Mouse (Mus musculus): ENCODE data around the gene Golm1.

The Golm1 gene

GRCm38 (mm10) chr13:59676316-59677229 is 962 bp upstream of the Golm1 start:
- 63% methylated on average over 12 of the region's 12 CpGs for WGBS

- WGBS, result 6% methylated on average over 13 of the region's 13 CpGs
Measured at GRCm38 (mm10) chr13:59674761-59675150, 855 bp downstream of the Golm1 start.

- WGBS, result 62% methylated on average over 3 of the region's 3 CpGs
Measured at GRCm38 (mm10) chr13:59674215-59674614, 1.4 kb downstream of the Golm1 start.

- 77% methylated on average over 7 of the region's 7 CpGs for WGBS
Measured at GRCm38 (mm10) chr13:59673597-59673996, 2.0 kb downstream of the Golm1 start.

GRCm38 (mm10) chr13:59672248-59672647 is 3.4 kb downstream of the Golm1 start:
- 76% methylated on average over 6 of the region's 6 CpGs for WGBS

- WGBS, result 82% methylated on average over 2 of the region's 2 CpGs
Measured at GRCm38 (mm10) chr13:59671521-59671920, 4.1 kb downstream of the Golm1 start.

- 40% methylated on average over 10 of the region's 10 CpGs for WGBS
Measured at GRCm38 (mm10) chr13:59669946-59670345, 5.7 kb downstream of the Golm1 start.

GRCm38 (mm10) chr13:59668501-59669093 is 7.0 kb downstream of the Golm1 start:
- WGBS, result 76% methylated on average over 11 of the region's 11 CpGs

GRCm38 (mm10) chr13:59667763-59668162 is 7.8 kb downstream of the Golm1 start:
- 68% methylated on average over 5 of the region's 5 CpGs for WGBS

GRCm38 (mm10) chr13:59663939-59664712 is 11.5 kb downstream of the Golm1 start:
- 97% methylated on average over 19 of the region's 19 CpGs for WGBS

GRCm38 (mm10) chr13:59661966-59662365 is 13.6 kb downstream of the Golm1 start:
- WGBS, result 95% methylated on average over 12 of the region's 12 CpGs

- 84% methylated on average over 8 of the region's 8 CpGs for WGBS
Measured at GRCm38 (mm10) chr13:59661387-59661786, 14.2 kb downstream of the Golm1 start.

- 97% methylated on average over 3 of the region's 3 CpGs for WGBS
Measured at GRCm38 (mm10) chr13:59660371-59660770, 15.2 kb downstream of the Golm1 start.

- 93% methylated on average over 5 of the region's 5 CpGs for WGBS
Measured at GRCm38 (mm10) chr13:59657781-59658180, 17.8 kb downstream of the Golm1 start.

GRCm38 (mm10) chr13:59656975-59657388 is 18.6 kb downstream of the Golm1 start:
- 31% methylated on average over 4 of the region's 4 CpGs for WGBS

- 76% methylated on average over 10 of the region's 10 CpGs for WGBS
Measured at GRCm38 (mm10) chr13:59656316-59656832, 19.2 kb downstream of the Golm1 start.

- 94% methylated on average over 15 of the region's 15 CpGs for WGBS
Measured at GRCm38 (mm10) chr13:59655718-59656315, 19.8 kb downstream of the Golm1 start.

- 93% methylated on average over 5 of the region's 5 CpGs for WGBS
Measured at GRCm38 (mm10) chr13:59654465-59654864, 21.1 kb downstream of the Golm1 start.

GRCm38 (mm10) chr13:59653136-59653535 is 22.5 kb downstream of the Golm1 start:
- 86% methylated on average over 3 of the region's 3 CpGs for WGBS

GRCm38 (mm10) chr13:59652651-59653050 is 23.0 kb downstream of the Golm1 start:
- WGBS, result 57% methylated on average over 5 of the region's 5 CpGs

- WGBS, result 90% methylated on average over 5 of the region's 5 CpGs
Measured at GRCm38 (mm10) chr13:59649781-59650180, 25.8 kb downstream of the Golm1 start.

- WGBS, result 93% methylated on average over 6 of the region's 6 CpGs
Measured at GRCm38 (mm10) chr13:59648598-59648997, 27.0 kb downstream of the Golm1 start.

Data from cerebral cortex, adult 2 months (tissue).